Mouse (Mus musculus) embryo, embryonic 9.5 days (tissue): ENCODE measurements around the gene Gm20503.

Source experiments
- DNase-seq: peaks from one replicate; pipeline ENCODE4 v3.0.0-alpha.2; 2017; ENCODE audit errors: extremely low spot score

The Gm20503 gene

DNA sequence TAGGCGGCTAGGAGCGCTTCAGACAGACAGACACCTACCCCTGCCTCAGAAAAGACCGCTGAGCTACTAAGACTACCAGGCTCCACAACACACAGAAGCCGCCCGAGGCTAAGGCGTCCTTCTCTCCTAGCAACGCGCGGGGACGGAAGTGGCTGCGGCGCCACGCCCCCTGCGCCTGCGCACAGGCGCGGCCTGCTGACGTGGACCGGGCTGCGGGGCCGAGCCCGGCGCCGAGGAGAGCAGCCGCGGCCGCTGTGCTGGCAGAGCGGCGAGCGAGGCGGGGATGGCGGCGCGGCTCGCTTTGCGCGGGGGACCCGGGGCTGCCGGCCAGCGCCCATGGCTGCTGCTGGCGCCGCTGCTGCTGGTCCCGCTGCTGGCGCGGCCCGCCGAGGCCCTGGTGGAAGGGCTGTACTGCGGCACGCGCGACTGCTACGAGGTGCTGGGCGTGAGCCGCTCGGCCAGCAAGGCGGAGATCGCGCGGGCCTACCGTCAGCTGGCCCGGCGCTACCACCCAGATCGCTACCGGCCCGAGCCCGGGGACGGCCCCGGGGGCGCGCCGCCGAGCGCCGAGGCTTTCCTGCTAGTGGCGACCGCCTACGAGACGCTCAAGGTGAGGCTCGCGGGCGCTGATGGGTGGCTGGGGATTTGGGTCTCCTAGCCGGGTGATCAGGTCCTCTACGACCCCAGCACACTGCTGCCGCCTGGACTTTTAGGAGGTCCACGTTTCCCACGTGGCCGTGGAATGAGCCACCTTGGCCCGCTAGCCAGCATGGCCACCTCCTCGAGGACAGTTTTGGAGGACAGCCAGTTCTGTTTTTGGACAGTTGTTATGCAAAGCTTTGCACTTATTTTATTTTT lies at the start of gene Gm20503:
Gm20503 (plus strand) TSS at position 263 of the 858 bp plus-strand sequence.
- peak; percentile 88 for DNase-seq

DNA sequence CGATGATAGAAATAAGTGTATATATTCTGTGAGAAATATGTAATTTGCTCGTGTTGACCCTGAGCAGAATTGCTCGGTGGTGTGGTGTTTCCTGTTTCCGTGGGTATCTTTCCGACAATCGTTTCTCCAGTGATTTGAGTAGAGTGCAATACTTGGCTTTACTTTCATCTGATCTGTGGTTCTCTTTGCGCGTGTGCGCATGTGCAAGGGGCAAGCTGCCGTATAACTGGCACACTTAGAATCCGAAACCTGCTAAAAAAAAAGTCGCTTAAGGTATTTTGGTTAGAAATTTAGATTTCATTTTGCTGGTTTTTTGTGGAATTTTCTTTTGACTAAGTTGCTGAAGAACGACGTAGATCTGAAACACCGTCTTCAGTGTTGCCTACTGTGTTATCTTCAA lies 41.3 kb upstream of the Gm20503 start:
- DNase-seq, result no peak

GRCm38 (mm10) chr4:58963271-58963670 lies 39.7 kb upstream of the Gm20503 start:
- DNase-seq, result no peak

DNA sequence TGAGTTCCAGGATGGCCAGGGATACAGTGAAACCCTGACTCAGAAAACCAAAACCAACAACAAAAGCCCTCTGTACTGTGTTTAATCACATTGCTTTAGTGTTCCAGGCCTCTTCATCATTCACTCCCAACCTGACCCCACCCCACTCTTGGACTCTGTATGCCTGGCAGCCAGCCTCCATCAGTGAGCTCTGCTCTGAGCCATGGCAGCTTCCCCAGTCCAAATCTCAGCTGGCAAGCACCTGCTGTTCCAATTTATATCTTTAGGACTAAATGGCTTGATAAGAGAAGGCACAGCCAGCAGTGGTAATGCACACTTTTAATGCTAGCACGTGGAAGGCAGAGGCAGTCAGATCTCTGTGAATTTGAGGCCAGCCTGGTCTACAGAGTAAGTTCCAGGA lies 37.9 kb upstream of the Gm20503 start:
- no peak for DNase-seq

DNA sequence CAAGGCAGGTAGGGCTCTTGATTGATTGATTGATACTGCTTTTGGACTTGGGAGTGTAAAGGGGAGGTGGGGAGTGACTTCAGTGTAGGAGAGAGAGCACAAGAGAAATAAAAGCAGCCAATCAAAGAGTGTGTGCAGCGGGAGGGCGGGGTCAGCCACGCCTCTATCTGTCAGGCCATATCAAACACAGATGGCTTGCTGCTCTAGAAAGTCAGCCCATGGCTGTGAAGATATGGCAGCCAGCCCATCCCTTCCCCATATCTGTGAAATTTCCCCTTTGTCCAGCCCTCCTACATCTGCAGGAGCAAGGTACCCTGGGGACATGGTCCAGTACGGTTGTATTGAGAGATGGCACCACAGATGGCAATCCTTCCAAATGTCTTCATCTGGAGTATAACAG lies 32.3 kb upstream of the Gm20503 start:
- no peak for DNase-seq

GRCm38 (mm10) chr4:58975711-58976110 lies 27.3 kb upstream of the Gm20503 start:
- DNase-seq, result no peak

DNA sequence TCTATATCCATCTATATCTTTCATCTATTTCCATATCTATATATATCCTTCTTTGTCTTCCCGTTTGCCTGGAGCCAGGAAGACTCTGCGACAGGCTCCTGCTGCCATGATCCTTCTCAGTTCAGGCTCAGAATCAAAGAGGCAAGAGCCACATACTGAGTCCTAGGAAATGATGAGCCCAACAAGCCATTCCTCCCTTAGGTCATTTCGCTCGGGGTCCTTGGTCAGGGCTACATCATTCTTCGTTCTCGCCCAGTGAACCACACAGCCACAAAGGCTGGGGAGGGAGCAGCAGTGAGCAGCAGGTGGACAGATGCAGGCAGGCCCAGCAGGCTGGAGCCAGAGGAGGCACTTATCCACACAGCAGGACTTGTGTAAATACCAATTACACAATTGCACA lies 21.6 kb upstream of the Gm20503 start:
- DNase-seq, result no peak

DNA sequence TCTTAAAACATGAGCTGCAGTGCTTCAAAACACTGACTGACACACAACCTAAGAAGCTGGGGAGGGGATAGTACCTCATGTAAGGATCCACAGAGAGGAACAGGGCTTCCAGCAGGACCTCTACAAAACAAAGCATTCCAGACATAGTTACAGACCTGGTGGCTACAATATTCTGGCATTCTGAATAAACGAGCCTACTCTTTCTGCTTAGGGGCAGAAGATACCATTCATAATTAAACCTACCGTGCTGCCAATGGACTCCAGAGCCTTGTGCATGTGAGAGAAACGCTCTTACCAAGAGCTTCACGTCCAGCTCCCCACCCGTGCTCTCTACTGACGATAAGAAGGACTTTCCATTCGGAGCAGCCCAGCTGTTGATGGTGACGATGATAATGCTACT lies 20.2 kb upstream of the Gm20503 start:
- DNase-seq, result no peak

DNA sequence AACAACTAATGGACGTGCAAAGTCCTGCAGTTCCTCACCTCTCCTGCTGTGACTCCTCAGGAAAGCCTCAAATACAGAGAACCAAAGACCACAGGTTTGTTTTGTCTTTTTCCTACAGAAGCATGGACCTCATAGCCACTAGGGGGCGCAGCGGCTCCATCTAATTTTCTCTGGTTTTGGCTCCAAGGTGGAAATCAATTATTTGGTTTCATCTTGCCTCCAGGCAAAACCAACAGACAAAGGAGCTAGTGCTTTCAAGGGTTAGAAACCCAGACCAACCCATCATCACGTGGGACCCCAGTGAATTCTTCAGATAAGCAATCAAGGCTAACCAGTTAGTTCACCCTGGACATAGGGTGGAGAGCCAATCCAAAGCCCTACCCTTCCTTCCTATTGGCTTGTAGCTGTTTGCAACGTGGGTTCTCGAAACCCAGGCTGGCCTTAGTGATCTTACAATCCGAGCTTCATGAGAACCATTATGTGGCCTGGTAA lies 17.8 kb upstream of the Gm20503 start:
- peak; percentile 76 for DNase-seq

GRCm38 (mm10) chr4:58986540-58987190 lies 16.3 kb upstream of the Gm20503 start, which contains the start of gene Ptgr1:
TSS of gene Ptgr1 (minus strand) at chr4:58987119.
- peak; percentile 86 for DNase-seq

DNA sequence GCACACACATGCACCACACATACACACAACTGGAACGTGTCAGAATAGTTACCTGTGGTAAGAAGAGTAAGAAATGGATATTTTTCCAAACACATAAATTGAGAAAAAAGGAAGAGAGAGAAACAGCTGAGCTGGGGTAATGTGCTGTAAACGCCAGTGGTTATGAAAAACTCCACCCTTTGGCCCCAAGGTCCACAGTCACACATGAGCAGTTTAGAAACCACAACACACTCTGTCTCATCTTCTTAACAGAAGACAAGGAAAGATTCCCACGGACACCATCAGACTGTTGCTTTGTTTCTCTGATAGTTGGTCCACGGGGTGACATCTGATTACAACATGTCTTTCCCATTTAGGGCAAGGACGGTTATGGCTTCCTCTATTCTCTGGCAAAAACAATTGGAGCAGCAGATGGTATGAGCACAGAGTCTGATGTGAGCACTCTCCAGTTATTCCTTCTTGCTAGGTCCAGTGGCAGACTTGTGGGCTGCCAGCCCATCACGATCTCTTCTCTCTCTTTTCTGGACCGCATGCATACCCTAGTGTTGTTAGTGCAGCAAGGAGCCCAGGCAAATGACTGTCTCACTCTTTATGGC lies 13.6 kb upstream of the Gm20503 start:
- DNase-seq, result no peak

GRCm38 (mm10) chr4:58990609-58991434 lies 12.2 kb upstream of the Gm20503 start:
- DNase-seq, result no peak

- no peak for DNase-seq
Measured at GRCm38 (mm10) chr4:58992195-58992594, 10.8 kb upstream of the Gm20503 start.

DNA sequence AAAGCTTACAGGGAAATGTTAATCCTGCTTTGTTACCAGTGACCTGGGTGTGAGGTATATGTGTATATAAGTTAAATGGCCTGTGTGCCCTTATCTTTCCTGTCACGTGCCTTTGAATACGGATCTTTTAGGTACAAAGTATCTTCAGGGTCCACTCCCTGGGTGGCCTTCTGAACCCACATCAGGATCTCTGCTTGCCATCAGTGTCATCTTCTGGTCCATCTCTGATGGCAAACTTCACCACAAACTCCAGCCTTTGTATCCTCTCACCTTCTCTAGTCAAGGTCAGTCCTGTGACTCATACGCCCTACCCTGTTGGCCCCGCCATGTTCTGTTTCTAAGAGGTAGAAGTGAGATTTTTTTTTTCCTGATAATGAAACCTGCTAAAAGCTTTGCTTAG lies 8.2 kb upstream of the Gm20503 start, which contains the start of gene Dnajc25:
Dnajc25 (plus strand) TSS at position 301 of the 400 bp plus-strand sequence.
- DNase-seq, result no peak

GRCm38 (mm10) chr4:58995251-58995693 lies 7.7 kb upstream of the Gm20503 start:
- no peak for DNase-seq

- DNase-seq, result no peak
Measured at GRCm38 (mm10) chr4:58997081-58997480, 5.9 kb upstream of the Gm20503 start.

- DNase-seq, result no peak
Measured at GRCm38 (mm10) chr4:58998688-58999087, 4.3 kb upstream of the Gm20503 start.

GRCm38 (mm10) chr4:58999686-59000085 lies 3.3 kb upstream of the Gm20503 start:
- DNase-seq, result peak; percentile 65

DNA sequence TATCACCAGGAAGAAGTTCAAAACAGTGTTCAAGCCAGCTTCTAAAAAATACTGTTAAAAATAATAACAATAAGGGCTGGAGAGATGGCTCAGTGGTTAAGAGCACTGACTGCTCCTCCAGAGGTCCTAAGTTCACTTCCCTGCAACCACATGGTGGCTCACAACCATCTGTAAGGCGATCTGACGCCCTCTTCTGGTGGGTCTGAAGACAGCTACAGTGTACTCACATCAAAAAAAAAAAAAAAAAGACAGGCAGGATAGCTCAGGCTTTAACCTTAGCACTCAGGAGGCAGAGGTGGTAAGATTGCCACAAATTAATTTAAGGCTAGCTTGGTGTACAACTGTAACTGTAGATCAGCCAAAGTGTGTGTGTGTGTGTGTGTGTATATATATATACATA lies 2.4 kb upstream of the Gm20503 start:
- peak; percentile 17 for DNase-seq

DNA sequence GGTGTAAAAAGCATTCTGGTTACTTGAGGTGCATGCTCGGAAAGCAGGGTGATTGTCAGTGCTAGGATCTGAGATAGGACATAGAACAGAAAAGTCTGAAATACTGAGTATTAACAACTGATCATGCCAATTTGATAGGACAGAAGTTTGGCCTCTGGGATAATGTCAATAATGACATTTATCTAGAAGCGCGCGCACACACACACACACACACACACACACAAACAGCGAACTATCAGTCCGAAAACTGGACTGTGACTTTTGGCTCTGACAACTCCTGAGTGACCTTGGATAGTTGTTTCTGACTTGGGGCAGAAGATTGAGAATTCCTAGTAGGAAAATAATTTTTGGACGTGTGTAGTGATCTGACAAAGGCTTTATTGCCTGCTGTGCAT lies 793 bp downstream of the Gm20503 start:
- no peak for DNase-seq

DNA sequence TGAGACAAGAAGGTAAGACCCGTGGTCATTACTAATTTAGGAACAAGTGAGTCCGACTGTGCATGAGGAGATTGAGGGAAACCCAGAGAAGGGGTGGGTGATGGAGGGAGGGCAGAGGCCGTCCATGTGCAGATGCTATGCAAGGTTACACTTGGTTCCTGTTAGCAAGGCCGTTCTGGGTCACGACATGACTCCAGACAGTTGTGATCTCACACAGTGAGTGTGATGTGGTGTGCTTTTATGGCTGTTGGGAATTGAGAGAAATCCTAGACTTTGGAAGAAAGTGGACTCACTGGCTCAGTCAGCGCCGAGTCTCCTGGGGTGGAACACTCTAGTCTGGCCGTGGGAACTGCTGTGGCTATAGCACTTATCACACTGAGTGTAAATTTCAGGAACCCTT lies 3.2 kb downstream of the Gm20503 start:
- DNase-seq, result peak; percentile 15

DNA sequence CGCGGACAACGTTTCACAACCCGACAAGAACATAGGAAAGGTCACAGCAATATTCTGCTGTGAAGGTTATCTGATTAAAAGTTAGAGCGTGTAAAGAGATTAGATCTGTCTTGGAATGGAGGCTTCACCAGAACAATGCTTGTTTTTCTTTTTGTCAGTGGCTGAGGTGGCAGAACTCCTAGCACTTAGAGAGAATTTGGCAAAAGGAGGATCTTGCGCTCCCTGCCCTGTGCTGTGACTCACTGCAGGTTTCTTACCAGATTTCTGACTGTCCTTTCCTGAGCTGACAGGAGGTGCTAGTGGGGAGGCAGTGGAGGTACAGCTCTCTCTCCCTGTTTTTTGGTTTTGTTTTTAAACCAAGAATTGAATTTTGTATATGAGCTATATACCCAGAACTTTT lies 4.0 kb downstream of the Gm20503 start:
- no peak for DNase-seq
